13 mouse cellular contexts compared by ENCODE assay signal in genomic region chr9:58184456-58184855, GRCm38 (mm10). TPM values are rescaled to one million over a fixed set of nuclear protein-coding genes. Genes with fewer than 3 reads are reported as not detected.
"Had no signal": no experiment of that assay in that cellular context is flagged by ENCODE, and none has a peak within 500 bp of the region (broad histone marks: within the 10 kb centered on the region; RNA-seq: fewer than 3 reads in every experiment).

No protein-coding gene starts in this region.

- H3K27me3 ChIP-seq: midbrain, embryonic 13.5 days had no signal

- DNase-seq: kidney, adult 2 months; kidney, postnatal 14 days; lung, adult 2 months; lung, postnatal 36 days had no signal

- H3K9ac ChIP-seq: kidney, embryonic 15.5 days; liver, embryonic 15.5 days; midbrain, embryonic 13.5 days had no signal

- H3K27ac ChIP-seq: kidney, embryonic 15.5 days; limb, embryonic 10.5 days; liver, embryonic 15.5 days; midbrain, embryonic 13.5 days; stomach, postnatal 0 days had no signal

- H3K4me2 ChIP-seq: kidney, embryonic 15.5 days; liver, embryonic 11.5 days; liver, embryonic 15.5 days; midbrain, embryonic 13.5 days had no signal

- ATAC-seq: intestine, embryonic 16.5 days; lung, postnatal 0 days; midbrain, embryonic 13.5 days had no signal

- H3K9me3 ChIP-seq: kidney, embryonic 15.5 days; limb, embryonic 10.5 days; liver, embryonic 15.5 days; midbrain, embryonic 13.5 days had no signal

- H3K4me3 ChIP-seq: kidney, embryonic 15.5 days; limb, embryonic 10.5 days; liver, embryonic 15.5 days; midbrain, embryonic 13.5 days had no signal

- H3K4me1 ChIP-seq: kidney, embryonic 15.5 days; limb, embryonic 10.5 days; liver, embryonic 15.5 days had no signal

- H3K36me3 ChIP-seq: kidney, embryonic 15.5 days; limb, embryonic 10.5 days; liver, embryonic 15.5 days; midbrain, embryonic 13.5 days had no signal

RNA-seq across cellular contexts. Expression of gene Islr, which starts 19.6 kb away (rescaled TPM):
- total RNA-seq: megakaryocyte progenitor cell, adult 5-6 weeks had no signal

RNA-seq across cellular contexts. Expression of gene Islr2, which starts 19.7 kb away (rescaled TPM):
- total RNA-seq: megakaryocyte progenitor cell, adult 5-6 weeks had no signal
- polyA plus RNA-seq: lung, postnatal 0 days had no signal
